Comparison of ENCODE assay signal across 23 mouse cellular contexts in the genomic region with DNA sequence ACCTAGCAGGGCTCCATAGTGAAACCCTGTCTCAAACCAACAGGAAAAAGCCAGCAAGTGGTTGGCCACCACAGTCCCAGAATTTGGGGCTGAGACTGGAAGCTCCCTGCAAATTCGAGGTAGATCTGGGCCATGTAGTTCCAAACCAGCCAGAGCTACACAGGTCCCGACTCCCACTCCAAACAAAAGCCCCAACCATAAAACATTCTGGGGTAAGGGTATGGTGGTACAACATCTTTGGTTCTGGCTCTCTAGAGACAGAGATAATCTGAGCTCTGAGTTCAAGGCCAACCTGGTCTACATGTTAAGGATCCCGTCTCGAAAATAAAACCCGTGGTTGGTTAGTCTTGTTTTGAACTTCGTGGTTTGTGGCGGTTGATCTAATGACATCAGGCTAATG. TPM values are rescaled to one million over a fixed set of nuclear protein-coding genes. Genes with fewer than 3 reads are reported as not detected.
A peak's percentile ranks its signal among the peaks of the same experiment; 100 is the strongest.
DNase-seq lines count a peak whose midpoint lies in the region; ATAC-seq lines count a peak whose summit lies in the region.
"Had no signal": no experiment of that assay in that cellular context is flagged by ENCODE, and none has a peak within 500 bp of the region (broad histone marks: within the 10 kb centered on the region; RNA-seq: fewer than 3 reads in every experiment).

No protein-coding gene starts in this region.

- H3K4me3 ChIP-seq in forebrain, embryonic 12.5 days (replicated peaks): no peak overlapping the region
- H3K4me3 ChIP-seq in forebrain, embryonic 13.5 days: no peak overlapping the region
- no peak overlapping the region for H3K4me3 ChIP-seq in neural tube, embryonic 11.5 days (ENCODE audit: low read depth, low read length)
- no peak overlapping the region for H3K4me3 ChIP-seq in neural tube, embryonic 15.5 days (replicated peaks)
- H3K4me3 ChIP-seq: embryonic facial prominence, embryonic 13.5 days; embryonic facial prominence, embryonic 15.5 days; erythroblast, embryonic 14.5 days; forebrain, embryonic 10.5 days; forebrain, embryonic 15.5 days had no signal

- no peak overlapping the region for H3K4me2 ChIP-seq in forebrain, embryonic 12.5 days
- H3K4me2 ChIP-seq in forebrain, embryonic 13.5 days: no peak overlapping the region
- H3K4me2 ChIP-seq in neural tube, embryonic 11.5 days (ENCODE audit: low read depth): no peak overlapping the region
- no peak overlapping the region for H3K4me2 ChIP-seq in neural tube, embryonic 15.5 days
- H3K4me2 ChIP-seq: embryonic facial prominence, embryonic 13.5 days; embryonic facial prominence, embryonic 15.5 days; forebrain, embryonic 15.5 days had no signal

- H3K9ac ChIP-seq in forebrain, embryonic 12.5 days: no peak overlapping the region
- H3K9ac ChIP-seq in forebrain, embryonic 13.5 days: no peak overlapping the region
- H3K9ac ChIP-seq in neural tube, embryonic 11.5 days (ENCODE audit: low read length): no peak overlapping the region
- H3K9ac ChIP-seq in neural tube, embryonic 15.5 days (replicated peaks): no peak overlapping the region
- H3K9ac ChIP-seq: embryonic facial prominence, embryonic 13.5 days; embryonic facial prominence, embryonic 15.5 days; forebrain, embryonic 15.5 days had no signal

- peak; percentile 25 for DNase-seq in neural tube, embryonic 11.5 days (ENCODE audit: low spot score)
- DNase-seq: adrenal gland, adult 2 months; adrenal gland, postnatal 10 days; adrenal gland, postnatal 25 days; cerebellum, adult 11 months; cerebellum, adult 18-20 months; cerebellum, adult 8-10 months; cerebellum, adult 9-11 months; cerebellum, postnatal 14 days; cerebellum, postnatal 36 days; embryo, embryonic 11 days had no signal

- H3K27ac ChIP-seq in forebrain, embryonic 12.5 days: 0 out of 2 replicates have a peak overlapping the region, but pooled peaks have one; percentile 47
- no peak overlapping the region for H3K27ac ChIP-seq in forebrain, embryonic 13.5 days
- H3K27ac ChIP-seq in neural tube, embryonic 11.5 days (ENCODE audit: low read depth, low read length): no peak overlapping the region
- H3K27ac ChIP-seq in neural tube, embryonic 15.5 days (replicated peaks): no peak overlapping the region
- H3K27ac ChIP-seq: embryonic facial prominence, embryonic 13.5 days; embryonic facial prominence, embryonic 15.5 days; forebrain, embryonic 10.5 days; forebrain, embryonic 15.5 days had no signal

- H3K36me3 ChIP-seq in forebrain, embryonic 12.5 days (replicated peaks): peaks cover 41% of the 10 kb centered on the region
- H3K36me3 ChIP-seq in forebrain, embryonic 13.5 days (ENCODE audit: poor library complexity, severe bottlenecking): peaks cover 41% of the 10 kb centered on the region
- H3K36me3 ChIP-seq in neural tube, embryonic 11.5 days (ENCODE audit: control insufficient read depth, insufficient read depth, low read length): peaks cover 15% of the 10 kb centered on the region
- peaks cover 34% of the 10 kb centered on the region for H3K36me3 ChIP-seq in neural tube, embryonic 15.5 days

- no peaks in the 10 kb centered on the region for H3K27me3 ChIP-seq in forebrain, embryonic 12.5 days
- no peaks in the 10 kb centered on the region for H3K27me3 ChIP-seq in forebrain, embryonic 13.5 days
- no peaks in the 10 kb centered on the region for H3K27me3 ChIP-seq in neural tube, embryonic 11.5 days (ENCODE audit: control insufficient read depth, insufficient read depth, low read length)
- no peaks in the 10 kb centered on the region for H3K27me3 ChIP-seq in neural tube, embryonic 15.5 days (replicated peaks)
- H3K27me3 ChIP-seq: embryonic facial prominence, embryonic 13.5 days; embryonic facial prominence, embryonic 15.5 days; forebrain, embryonic 15.5 days had no signal

- no peaks in the 10 kb centered on the region for H3K4me1 ChIP-seq in forebrain, embryonic 12.5 days
- no peaks in the 10 kb centered on the region for H3K4me1 ChIP-seq in forebrain, embryonic 13.5 days
- H3K4me1 ChIP-seq in neural tube, embryonic 11.5 days (ENCODE audit: control insufficient read depth, insufficient read depth, low read length): no peaks in the 10 kb centered on the region
- no peaks in the 10 kb centered on the region for H3K4me1 ChIP-seq in neural tube, embryonic 15.5 days
- H3K4me1 ChIP-seq: embryonic facial prominence, embryonic 13.5 days; embryonic facial prominence, embryonic 15.5 days; forebrain, embryonic 15.5 days had no signal

- H3K9me3 ChIP-seq in forebrain, embryonic 12.5 days: no peaks in the 10 kb centered on the region
- H3K9me3 ChIP-seq in forebrain, embryonic 13.5 days (replicated peaks): no peaks in the 10 kb centered on the region
- no peaks in the 10 kb centered on the region for H3K9me3 ChIP-seq in neural tube, embryonic 11.5 days (ENCODE audit: control insufficient read depth, low read length)
- no peaks in the 10 kb centered on the region for H3K9me3 ChIP-seq in neural tube, embryonic 15.5 days (replicated peaks)
- H3K9me3 ChIP-seq: embryonic facial prominence, embryonic 13.5 days; embryonic facial prominence, embryonic 15.5 days; forebrain, embryonic 10.5 days; forebrain, embryonic 15.5 days had no signal

- 81% methylated on average over 7 of the region's 7 CpGs for WGBS in forebrain, embryonic 12.5 days
- 83% methylated on average over 7 of the region's 7 CpGs for whole genome bisulfite sequencing in forebrain, embryonic 13.5 days
- WGBS in neural tube, embryonic 11.5 days: 76% methylated on average over 7 of the region's 7 CpGs
- 75% methylated on average over 7 of the region's 7 CpGs for WGBS in neural tube, embryonic 15.5 days

- no peak for ATAC-seq in forebrain, embryonic 12.5 days (ENCODE audit: low FRiP score)
- ATAC-seq in forebrain, embryonic 13.5 days: no peak
- no peak for ATAC-seq in neural tube, embryonic 11.5 days (ENCODE audit: insufficient read depth, low FRiP score, low TSS enrichment)
- no peak for ATAC-seq in neural tube, embryonic 15.5 days (ENCODE audit: low FRiP score)
- ATAC-seq: forebrain, embryonic 15.5 days had no signal

RNA-seq across cellular contexts. Expression of gene Pla2g1b, which starts 10.2 kb away (rescaled TPM):
- polyA plus RNA-seq in forebrain, embryonic 12.5 days (2016; fragmentation: Nextera tagmentation; extraction: Ambion mirVana): not detected in 2 replicates
- polyA plus RNA-seq in forebrain, embryonic 13.5 days (2015; fragmentation: Nextera tagmentation; extraction: Ambion mirVana): not detected in 2 replicates
- not detected in 2 replicates for polyA plus RNA-seq in neural tube, embryonic 11.5 days (2014; fragmentation: Nextera tagmentation; extraction: Ambion mirVana)
- 0.81 and 1.1 TPM in 2 replicates for polyA plus RNA-seq in neural tube, embryonic 15.5 days (2015; fragmentation: Nextera tagmentation; extraction: Ambion mirVana)
- polyA plus RNA-seq: adrenal gland, adult 2 months; brain, embryonic 14.5 days; C2C12; embryonic facial prominence, embryonic 11.5 days; embryonic facial prominence, embryonic 13.5 days; embryonic facial prominence, embryonic 15.5 days; erythroblast, embryonic 14.5 days; forebrain, embryonic 10.5 days; forebrain, embryonic 15.5 days; frontal cortex, adult 2 months had no signal

RNA-seq across cellular contexts. Expression of gene Msi1, which starts 26.4 kb away (rescaled TPM):
- 161 and 182 TPM in 2 replicates for polyA plus RNA-seq in forebrain, embryonic 12.5 days (2016; fragmentation: Nextera tagmentation; extraction: Ambion mirVana)
- polyA plus RNA-seq in forebrain, embryonic 13.5 days (2015; fragmentation: Nextera tagmentation; extraction: Ambion mirVana): 99.0 and 107 TPM in 2 replicates
- 138 and 147 TPM in 2 replicates for polyA plus RNA-seq in neural tube, embryonic 11.5 days (2014; fragmentation: Nextera tagmentation; extraction: Ambion mirVana)
- polyA plus RNA-seq in neural tube, embryonic 15.5 days (2015; fragmentation: Nextera tagmentation; extraction: Ambion mirVana): 29.4 and 37.9 TPM in 2 replicates

RNA-seq across cellular contexts. Expression of gene Sirt4, which starts 28.7 kb away (rescaled TPM):
- 20.0 and 23.2 TPM in 2 replicates for polyA plus RNA-seq in forebrain, embryonic 12.5 days (2016; fragmentation: Nextera tagmentation; extraction: Ambion mirVana)
- polyA plus RNA-seq in forebrain, embryonic 13.5 days (2015; fragmentation: Nextera tagmentation; extraction: Ambion mirVana): 24.7 TPM in 2 replicates
- polyA plus RNA-seq in neural tube, embryonic 11.5 days (2014; fragmentation: Nextera tagmentation; extraction: Ambion mirVana): 15.5 and 23.5 TPM in 2 replicates
- polyA plus RNA-seq in neural tube, embryonic 15.5 days (2015; fragmentation: Nextera tagmentation; extraction: Ambion mirVana): 31.0 and 37.1 TPM in 2 replicates

RNA-seq across cellular contexts. Expression of gene Pxn, which starts 50.6 kb away (rescaled TPM):
- 24.6 and 25.3 TPM in 2 replicates for polyA plus RNA-seq in forebrain, embryonic 12.5 days (2016; fragmentation: Nextera tagmentation; extraction: Ambion mirVana)
- 16.8 and 17.7 TPM in 2 replicates for polyA plus RNA-seq in forebrain, embryonic 13.5 days (2015; fragmentation: Nextera tagmentation; extraction: Ambion mirVana)
- 13.3 and 13.7 TPM in 2 replicates for polyA plus RNA-seq in neural tube, embryonic 11.5 days (2014; fragmentation: Nextera tagmentation; extraction: Ambion mirVana)
- 21.3 and 28.2 TPM in 2 replicates for polyA plus RNA-seq in neural tube, embryonic 15.5 days (2015; fragmentation: Nextera tagmentation; extraction: Ambion mirVana)
